Mouse (Mus musculus): Measurements from ENCODE around the gene Ppil1.
"Not testable (repeated sequence)": the region's sequence is repeated elsewhere in the genome, so short reads cannot be mapped to it uniquely, and the experiment has no call there.

Gene Ppil1

GRCm38 (mm10) chr17:29281541-29281940 lies 17.6 kb upstream of the Ppil1 start:
- DNase-seq (ENCODE audit: low spot score): no peak

GRCm38 (mm10) chr17:29280422-29280821 lies 16.4 kb upstream of the Ppil1 start:
- no peak for DNase-seq (ENCODE audit: low spot score)

DNA sequence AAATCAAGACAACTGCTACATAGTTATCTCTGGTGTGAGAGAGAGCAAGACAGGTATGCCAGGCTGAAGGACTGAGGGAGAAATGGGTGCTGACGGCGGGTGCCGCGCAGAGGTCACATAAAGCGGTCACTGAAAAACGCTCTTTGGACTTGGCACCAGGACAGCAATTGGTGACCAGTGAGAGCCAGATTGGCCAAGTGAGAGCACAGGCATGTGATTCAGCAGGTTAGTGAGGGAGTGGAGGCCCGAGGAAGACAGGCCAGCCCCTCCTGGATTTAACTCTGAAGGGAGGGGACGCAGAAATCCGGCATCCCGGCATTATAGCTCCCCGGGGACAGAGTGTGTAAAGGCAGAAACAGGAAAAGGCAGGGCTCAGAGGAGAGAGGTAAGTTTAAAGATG lies 9.9 kb upstream of the Ppil1 start:
- DNase-seq (ENCODE audit: low spot score): peak; percentile 23

DNA sequence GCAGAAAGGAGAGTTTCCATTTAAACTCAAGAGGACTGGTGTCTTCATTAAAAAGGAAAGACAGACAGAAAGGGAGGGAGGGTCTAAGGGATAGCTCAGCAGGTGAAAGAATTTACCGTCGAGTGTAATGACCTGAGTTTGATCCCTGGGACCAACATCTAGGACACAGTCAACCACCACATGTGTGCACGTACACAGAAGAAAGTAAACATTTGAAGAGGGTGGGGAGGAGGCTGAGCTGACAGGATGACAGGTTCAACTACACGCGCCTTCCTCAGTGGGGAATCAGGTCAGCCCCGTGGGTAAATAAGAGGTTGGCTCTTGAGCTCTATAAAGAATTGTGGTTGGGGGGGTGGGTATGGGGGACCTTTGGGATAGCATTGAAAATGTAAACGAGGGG lies 9.2 kb upstream of the Ppil1 start:
- DNase-seq (ENCODE audit: low spot score): no peak

DNA sequence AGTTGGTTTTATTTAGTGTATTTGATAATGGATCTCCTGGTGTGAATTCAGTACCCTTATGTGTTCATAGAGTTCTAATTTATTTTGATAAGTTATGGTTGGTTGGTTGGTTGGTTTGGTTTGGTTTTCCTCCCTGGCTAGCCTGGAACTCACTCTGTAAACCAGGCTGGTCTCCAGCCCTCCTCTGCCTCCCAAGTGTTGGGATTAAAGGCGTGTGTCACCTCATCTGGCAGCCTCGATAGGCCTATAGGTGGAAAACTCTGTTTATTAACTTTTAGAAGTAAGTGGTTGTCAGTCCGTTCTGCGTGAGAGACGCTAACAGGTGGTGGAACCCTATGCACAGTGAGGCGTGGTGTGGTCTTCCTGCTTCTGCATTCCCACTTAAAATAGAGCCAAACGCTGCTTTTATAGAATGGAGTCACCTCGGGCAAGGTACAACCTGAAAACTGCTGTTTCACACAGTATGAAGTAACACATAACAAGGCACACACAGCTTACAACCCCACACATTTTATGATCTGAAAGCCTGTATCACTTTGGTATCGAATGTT lies 6.2 kb upstream of the Ppil1 start:
- no peak for DNase-seq (ENCODE audit: low spot score)

DNA sequence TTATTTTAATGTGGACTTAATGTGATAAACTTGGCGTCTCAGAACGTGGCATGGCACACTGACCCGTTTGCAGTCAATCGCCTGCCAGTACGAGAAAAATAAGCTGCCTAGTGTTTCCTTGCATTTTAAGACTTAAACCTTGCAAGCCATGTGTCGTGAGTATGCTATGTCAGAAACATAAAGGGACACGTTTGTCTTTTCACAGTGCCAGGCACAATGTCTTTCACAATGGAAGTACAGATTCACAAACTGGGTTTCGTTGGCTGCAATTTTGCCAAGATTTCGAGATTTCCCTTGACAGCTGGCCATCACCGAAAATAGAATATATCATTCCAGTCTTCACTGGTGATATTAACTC lies 5.3 kb upstream of the Ppil1 start:
- DNase-seq (ENCODE audit: low spot score): peak; percentile 66

DNA sequence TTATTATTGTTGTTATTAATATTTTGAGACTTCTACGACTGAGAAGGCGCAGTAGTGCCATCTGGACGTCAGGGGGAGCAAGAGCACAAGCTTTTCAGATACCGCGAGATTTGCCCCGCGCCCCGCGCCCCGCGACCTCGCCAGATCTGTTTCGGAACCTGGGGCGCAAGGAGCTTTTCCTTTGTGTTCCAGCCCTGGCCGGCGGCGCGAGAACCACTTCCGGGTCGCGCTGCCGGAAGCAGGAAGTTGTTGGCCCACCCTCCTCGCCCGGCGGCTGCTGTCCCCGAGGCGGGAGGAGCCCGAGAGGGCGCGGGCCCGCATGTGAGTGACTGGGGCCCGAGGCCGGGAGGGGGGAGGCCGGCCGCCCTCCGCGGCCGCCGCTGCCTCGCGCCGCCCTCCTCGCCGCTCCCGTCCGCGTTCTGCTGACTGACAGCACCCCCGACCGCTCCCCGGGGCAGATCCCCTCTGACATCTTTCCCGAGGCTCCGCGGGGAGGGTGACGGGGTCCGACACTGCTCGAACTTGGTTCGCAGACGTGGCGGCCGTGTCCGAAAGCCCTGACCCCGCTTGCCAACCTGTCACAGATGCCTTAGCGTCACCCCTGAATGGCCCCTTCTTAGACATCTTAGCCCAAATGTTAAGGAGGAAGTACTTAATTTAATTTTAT lies 4.8 kb upstream of the Ppil1 start, which contains the start of gene BC004004:
TSS of gene BC004004 (plus strand) at position 107 of the 667 bp plus-strand sequence.
- DNase-seq (ENCODE audit: low spot score): peak; percentile 98

- no peak for DNase-seq (ENCODE audit: low spot score)
These were observed 4.1 kb upstream of the Ppil1 start for GRCm38 (mm10) chr17:29267931-29268681.

GRCm38 (mm10) chr17:29267040-29267439 lies 3.1 kb upstream of the Ppil1 start:
- not testable (repeated sequence) for DNase-seq (ENCODE audit: low spot score)

- DNase-seq (ENCODE audit: low spot score): no peak
These were observed 774 bp upstream of the Ppil1 start for GRCm38 (mm10) chr17:29264760-29265159.

DNA sequence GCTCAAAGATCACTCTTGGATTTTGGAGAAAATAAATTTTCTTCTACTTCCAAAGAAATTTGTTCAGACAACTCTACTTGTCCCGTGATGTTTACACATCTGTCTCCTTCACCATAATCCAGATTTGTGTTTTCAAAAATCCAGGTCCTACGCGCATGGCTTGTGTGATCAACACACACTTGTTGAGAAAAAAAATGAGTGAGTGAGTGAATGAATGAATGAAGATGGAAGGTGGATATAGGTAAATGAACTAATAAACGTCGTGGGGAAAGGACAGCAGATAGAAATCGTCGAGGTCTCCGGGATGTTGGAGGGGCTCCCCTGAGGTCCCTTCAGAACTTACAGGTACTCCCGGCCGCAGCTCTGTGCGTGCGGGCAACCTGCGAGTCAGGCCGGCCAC lies 569 bp downstream of the Ppil1 start:
- DNase-seq (ENCODE audit: low spot score): no peak

GRCm38 (mm10) chr17:29262259-29262649 lies 1.7 kb downstream of the Ppil1 start:
- DNase-seq (ENCODE audit: low spot score): no peak

DNA sequence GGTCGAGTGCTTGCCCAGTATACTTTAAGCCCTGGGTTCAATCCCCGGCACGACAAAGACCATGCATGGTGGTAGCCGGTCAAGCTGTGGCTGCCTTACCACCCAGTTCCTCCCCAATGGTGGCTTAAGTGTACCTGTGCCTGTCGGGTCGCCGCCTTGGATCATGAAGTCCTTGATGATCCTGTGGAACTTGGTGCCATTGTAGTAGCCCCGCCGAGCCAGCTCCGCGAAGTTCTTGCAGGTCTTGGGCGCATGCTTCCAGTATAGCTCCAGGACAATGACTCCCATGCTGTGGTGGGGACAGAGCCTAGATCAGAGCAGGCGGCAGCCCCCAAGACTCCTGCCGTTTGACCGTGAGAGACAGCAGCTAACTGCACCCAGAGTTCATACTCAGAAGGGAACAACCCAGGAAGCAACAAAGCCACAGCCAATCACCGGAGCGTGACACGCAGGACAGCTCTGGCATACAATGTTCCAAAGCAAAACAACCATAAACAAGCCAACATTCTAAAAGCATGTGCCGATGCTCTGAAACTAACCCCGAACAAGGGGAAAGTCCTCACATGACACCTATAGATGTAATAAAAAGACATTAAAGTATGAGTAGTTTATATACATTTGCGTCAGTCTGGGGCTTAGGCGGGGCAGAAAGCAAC lies 2.3 kb downstream of the Ppil1 start:
- no peak for DNase-seq (ENCODE audit: low spot score)

DNA sequence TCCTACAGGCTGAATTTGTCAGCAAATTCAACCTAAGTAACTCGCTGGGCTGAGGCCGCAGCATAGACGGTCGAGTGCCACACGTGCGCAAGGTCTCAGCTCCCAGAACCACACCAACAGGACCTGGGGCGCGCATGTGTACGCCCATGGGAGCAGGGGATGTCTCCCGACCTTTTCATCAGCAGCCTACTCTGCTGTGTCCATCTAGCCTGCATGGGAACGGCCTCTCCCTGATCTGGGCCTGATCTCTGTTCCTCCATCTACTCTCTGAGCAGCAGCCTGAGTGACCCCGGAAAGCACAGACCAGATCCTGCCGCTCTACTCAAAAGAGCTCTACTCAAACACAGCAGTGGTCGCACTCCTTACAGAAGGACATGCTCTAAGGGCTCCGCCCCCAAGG lies 3.5 kb downstream of the Ppil1 start:
- DNase-seq (ENCODE audit: low spot score): no peak

GRCm38 (mm10) chr17:29259489-29259888 lies 4.5 kb downstream of the Ppil1 start:
- DNase-seq (ENCODE audit: low spot score): peak; percentile 87

- DNase-seq (ENCODE audit: low spot score): peak; percentile 25
These were observed 5.1 kb downstream of the Ppil1 start for GRCm38 (mm10) chr17:29258921-29259320.

DNA sequence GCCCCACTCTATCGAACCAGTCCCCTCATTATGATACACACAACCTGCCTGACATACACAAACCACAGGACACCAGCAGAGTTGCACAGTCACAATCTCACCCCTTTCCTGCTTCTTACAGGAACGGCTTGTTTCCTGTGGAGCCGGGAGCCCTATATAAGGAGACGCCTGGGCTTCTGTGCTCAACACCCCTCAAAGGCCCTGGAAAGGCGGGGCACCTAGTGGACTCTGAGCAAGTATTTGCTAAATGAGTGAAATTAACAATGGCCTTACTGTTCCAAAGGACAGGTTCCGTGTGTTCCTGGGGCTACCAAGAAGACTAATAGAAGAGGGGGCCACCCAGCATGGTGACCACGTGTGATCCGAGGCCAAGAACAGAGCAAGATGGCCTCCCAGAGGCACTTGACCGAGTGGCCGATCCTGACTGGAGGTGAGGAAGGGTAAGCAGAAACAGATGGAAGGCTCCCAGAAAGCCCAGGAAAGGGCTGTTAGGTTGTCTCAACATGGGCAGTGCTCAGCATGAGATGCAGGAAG lies 5.9 kb downstream of the Ppil1 start:
- DNase-seq (ENCODE audit: low spot score): no peak

DNA sequence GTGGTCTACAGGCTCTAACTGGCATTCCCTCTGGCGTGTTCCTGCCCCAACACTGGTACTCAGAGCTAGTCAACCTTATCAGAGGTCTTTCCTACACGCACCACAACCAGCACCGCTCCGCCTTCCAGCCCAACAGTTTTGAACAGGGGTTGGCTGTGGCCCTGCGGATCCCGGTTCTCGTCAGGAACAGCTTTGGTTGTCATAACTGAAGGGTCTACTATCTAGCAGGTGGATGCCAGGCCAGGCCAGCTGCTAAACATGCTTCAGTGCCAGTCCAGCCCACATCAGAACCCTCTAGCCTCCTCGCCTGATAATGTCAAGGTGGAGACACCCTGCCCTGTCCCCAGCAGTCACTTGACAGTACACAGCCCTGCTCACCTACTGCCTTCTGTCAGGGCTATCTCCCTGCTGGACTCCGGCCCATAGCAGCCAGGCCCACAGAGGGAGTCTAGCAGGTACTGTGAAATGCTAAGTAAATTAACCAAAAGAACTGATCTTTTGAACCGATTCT lies 6.9 kb downstream of the Ppil1 start:
- DNase-seq (ENCODE audit: low spot score): no peak

DNA sequence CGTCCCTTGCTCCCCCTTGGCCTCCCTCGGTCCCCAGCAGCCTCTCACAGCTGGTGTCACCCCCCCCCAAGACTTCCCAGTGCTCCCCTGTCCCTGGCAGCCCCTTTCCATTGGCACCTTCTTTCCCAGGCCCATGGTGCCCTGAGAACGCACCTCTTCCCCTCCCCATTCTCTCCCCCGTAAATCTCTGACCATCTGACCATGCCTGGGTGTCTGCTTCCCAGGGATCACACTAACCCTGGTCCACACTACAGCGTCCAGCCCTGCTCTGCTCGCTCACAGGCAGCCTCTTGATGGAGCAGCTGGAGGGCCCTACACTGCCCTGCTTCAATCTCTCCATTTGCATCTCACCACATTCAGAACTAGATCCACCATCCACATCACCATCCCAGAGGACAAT lies 7.5 kb downstream of the Ppil1 start:
- no peak for DNase-seq (ENCODE audit: low spot score)

- DNase-seq (ENCODE audit: low spot score): peak; percentile 42
These were observed 9.2 kb downstream of the Ppil1 start for GRCm38 (mm10) chr17:29254784-29255183.

GRCm38 (mm10) chr17:29253684-29254083 lies 10.3 kb downstream of the Ppil1 start:
- no peak for DNase-seq (ENCODE audit: low spot score)

DNA sequence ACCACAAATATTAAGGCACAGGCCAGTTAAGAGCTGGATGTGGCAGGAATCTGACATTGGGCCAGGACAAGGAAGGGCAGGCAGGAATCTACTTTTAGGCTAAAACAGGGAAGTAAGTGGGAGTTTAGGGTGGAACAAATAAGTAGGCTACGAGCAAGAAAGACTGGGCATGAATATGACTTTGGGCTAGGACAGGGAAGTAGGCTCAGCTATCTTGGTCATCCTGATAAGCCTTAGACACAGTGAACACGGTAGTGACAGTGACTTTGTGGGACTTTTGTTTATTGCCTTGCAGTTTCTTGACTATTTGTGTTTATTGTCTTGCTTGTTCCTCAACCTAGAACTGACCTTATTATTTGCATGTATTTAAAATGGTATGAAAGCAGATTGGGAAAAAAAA lies 10.8 kb downstream of the Ppil1 start:
- no peak for DNase-seq (ENCODE audit: low spot score)
